Mouse (Mus musculus): ENCODE measurements around the gene Olfr1428.
"Not testable (repeated sequence)": the region's sequence is repeated elsewhere in the genome, so short reads cannot be mapped to it uniquely, and the experiment has no call there.

Gene Olfr1428

GRCm38 (mm10) chr19:12115797-12116196 lies at the start of gene Olfr1428:
Gene Olfr1428, minus strand, starts transcription at chr19:12115897.
- DNase-seq (ENCODE audit: low spot score) = no peak

- peak; percentile 28 for DNase-seq (ENCODE audit: low spot score)
Measured at GRCm38 (mm10) chr19:12145452-12145851, 29.8 kb upstream of the Olfr1428 start.

GRCm38 (mm10) chr19:12143356-12143755 lies 27.7 kb upstream of the Olfr1428 start:
- DNase-seq (ENCODE audit: low spot score) = peak; percentile 73

- DNase-seq (ENCODE audit: low spot score) = peak; percentile 49
Measured at GRCm38 (mm10) chr19:12134289-12134688, 18.6 kb upstream of the Olfr1428 start.

- no peak for DNase-seq (ENCODE audit: low spot score)
Measured at GRCm38 (mm10) chr19:12123103-12123502, 7.4 kb upstream of the Olfr1428 start, which contains the start of gene Olfr76. Gene Olfr76, minus strand, starts transcription at chr19:12123203.

- DNase-seq (ENCODE audit: low spot score) = no peak
Measured at GRCm38 (mm10) chr19:12116464-12116863, 767 bp upstream of the Olfr1428 start.

- no peak for DNase-seq (ENCODE audit: low spot score)
Measured at GRCm38 (mm10) chr19:12113807-12114206, 1.9 kb downstream of the Olfr1428 start.

GRCm38 (mm10) chr19:12104541-12104940 lies 11.2 kb downstream of the Olfr1428 start:
- no peak for DNase-seq (ENCODE audit: low spot score)

- DNase-seq (ENCODE audit: low spot score) = no peak
Measured at GRCm38 (mm10) chr19:12103234-12103633, 12.5 kb downstream of the Olfr1428 start, which contains the start of gene Olfr1427. Gene Olfr1427, minus strand, starts transcription at chr19:12103334.

- DNase-seq (ENCODE audit: low spot score) = no peak
Measured at GRCm38 (mm10) chr19:12091913-12092312, 23.8 kb downstream of the Olfr1428 start, which contains the start of gene Olfr1426. Gene Olfr1426, minus strand, starts transcription at chr19:12092013.

- DNase-seq (ENCODE audit: low spot score) = not testable (repeated sequence)
Measured at GRCm38 (mm10) chr19:12077631-12078030, 38.1 kb downstream of the Olfr1428 start, which contains the start of gene Olfr1425. Gene Olfr1425, minus strand, starts transcription at chr19:12077731.

- not testable (repeated sequence) for DNase-seq (ENCODE audit: low spot score)
Measured at GRCm38 (mm10) chr19:12069546-12069945, 46.2 kb downstream of the Olfr1428 start.

- not testable (repeated sequence) for DNase-seq (ENCODE audit: low spot score)
Measured at GRCm38 (mm10) chr19:12067806-12068205, 47.9 kb downstream of the Olfr1428 start.

- not testable (repeated sequence) for DNase-seq (ENCODE audit: low spot score)
Measured at GRCm38 (mm10) chr19:12062582-12062981, 53.1 kb downstream of the Olfr1428 start, which contains the start of gene Olfr1424. Gene Olfr1424, minus strand, starts transcription at chr19:12062682.

Measured in layer of hippocampus, adult 11-12 months (tissue).